Mouse (Mus musculus) kidney, adult 2 months (tissue): ENCODE data around the gene Scml4.

Experiments
- CTCF ChIP-seq: fragments of 200-500 bp; conservative IDR thresholded peaks from 2 replicates; pipeline ENCODE4 v1.5.1; 2011; ENCODE audit warnings: low read depth, mild to moderate bottlenecking, control low read depth, low read length, moderate library complexity, mixed read lengths; ENCODE audit not compliant: insufficient read depth, insufficient read length
- POLR2A ChIP-seq: fragments of 200-500 bp; IDR thresholded peaks from one replicate; pipeline ENCODE4 v1.6.1; 2011; ENCODE audit warnings: low read depth, low read length, control low read depth

DNA sequence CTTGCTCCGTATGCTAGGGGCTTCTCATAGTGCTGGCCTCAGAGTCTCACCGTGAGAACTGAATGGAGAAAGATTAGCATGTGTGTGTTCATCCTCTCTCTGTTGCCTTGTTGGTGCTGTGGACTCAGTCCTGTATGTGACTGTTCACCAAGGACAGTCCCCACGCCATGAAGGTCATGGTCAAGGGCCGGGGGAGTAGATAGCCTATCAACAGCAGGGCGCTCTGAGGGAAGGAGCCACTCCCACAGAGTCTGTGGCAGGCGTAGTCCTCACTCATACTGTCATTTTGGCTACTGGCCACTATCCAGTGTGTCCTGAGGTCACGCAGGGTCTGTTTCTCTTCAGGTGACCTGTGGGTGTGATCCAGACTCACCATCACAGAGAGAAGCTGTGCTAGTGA lies 34.5 kb downstream of the Scml4 start:
- no peak for TF ChIP-seq CTCF
- TF ChIP-seq POLR2A: no peak
